Mouse (Mus musculus): Measurements from ENCODE around the gene Chl1. TPM values are rescaled to one million over a fixed set of nuclear protein-coding genes. Genes with fewer than 3 reads are reported as not detected.

Gene Chl1
- total and polyA plus RNA-seq, 3 experiments, result not detected

GRCm38 (mm10) chr6:103558037-103558893 is 47.9 kb downstream of the Chl1 start:
- Histone ChIP-seq H3K27me3 (replicated peaks) (no peaks in the 10 kb centered on the region), H3K4me1 (ENCODE audit: control insufficient read depth in 1 of 2, insufficient read depth in 2 of 2) (no peaks in the 10 kb centered on the region), H3K9ac (ENCODE audit: insufficient read depth, low read depth) (no peak overlapping the region), H3K36me3 (replicated peaks in 1 of 2; ENCODE audit: control insufficient read depth in 1 of 2, insufficient read depth in 1 of 2, low read length in 1 of 2) (no peaks in the 10 kb centered on the region), H3K9me3 (replicated peaks; ENCODE audit: low read length) (peaks cover 26% of the 10 kb centered on the region), H3K4me3 (replicated peaks in 1 of 3; ENCODE audit: low read depth in 2 of 3, low read length in 2 of 3, poor library complexity in 1 of 3) (no peak overlapping the region), H3K79me2 (replicated peaks; ENCODE audit: control insufficient read depth, extremely low read depth, insufficient read depth, poor library complexity, severe bottlenecking) (no peaks in the 10 kb centered on the region), H3K4me2 (ENCODE audit: insufficient read depth, low read depth, poor library complexity, severe bottlenecking) (no peak overlapping the region), H3K27ac (ENCODE audit: insufficient read depth, low read depth) (no peak overlapping the region)
- TF ChIP-seq JUND (conservative IDR thresholded peaks at IDR 0.05; ENCODE audit: low read depth, low read length) (no peak), ELF1 (IDR thresholded peaks at IDR 0.05; ENCODE audit: low read depth, low read length) (no peak), MYC (IDR thresholded peaks at IDR 0.05; ENCODE audit: low read depth, low read length) (no peak), MAZ (IDR thresholded peaks at IDR 0.05; ENCODE audit: low read depth, low read length) (no peak), ZMIZ1 (IDR thresholded peaks at IDR 0.05; ENCODE audit: low read depth, low read length) (no peak), USF1 (IDR thresholded peaks at IDR 0.05; ENCODE audit: low read depth, low read length) (no peak)
- in situ Hi-C loops (cut with MboI; ENCODE audit: low pct_ligation_motif_present, low pct_unique_long_range_greater_than_20kb, low sequenced_read_pairs) (no loop called here), dilution Hi-C loops (cut with MboI; ENCODE audit: extremely low pct_ligation_motif_present, extremely low pct_unique_long_range_greater_than_20kb, low sequenced_read_pairs) (no loop called here)
- no peak for DNase-seq (ENCODE audit: extremely low read depth)

GRCm38 (mm10) chr6:103558894-103559225 is 48.5 kb downstream of the Chl1 start:
- dilution Hi-C loops (cut with MboI; ENCODE audit: extremely low pct_ligation_motif_present, extremely low pct_unique_long_range_greater_than_20kb, low sequenced_read_pairs), result no loop called here

GRCm38 (mm10) chr6:103559344-103559743 is 49.0 kb downstream of the Chl1 start:
- in situ Hi-C loops (cut with MboI; ENCODE audit: low pct_ligation_motif_present, low pct_unique_long_range_greater_than_20kb, low sequenced_read_pairs) (no loop called here), dilution Hi-C loops (cut with MboI; ENCODE audit: extremely low pct_ligation_motif_present, extremely low pct_unique_long_range_greater_than_20kb, low sequenced_read_pairs) (no loop called here)
- TF ChIP-seq ZKSCAN1 (IDR thresholded peaks at IDR 0.05; ENCODE audit: borderline replicate concordance, low read depth, low read length), result no peak
- no peak for TF ChIP-seq USF1 (IDR thresholded peaks at IDR 0.05; ENCODE audit: low read depth, low read length)
- TF ChIP-seq RCOR1 (conservative IDR thresholded peaks at IDR 0.05; ENCODE audit: low read depth, low read length), result no peak
- TF ChIP-seq NELFE (IDR thresholded peaks at IDR 0.05; ENCODE audit: low read depth, low read length), result no peak
- no peak for TF ChIP-seq ELF1 (IDR thresholded peaks at IDR 0.05; ENCODE audit: low read depth, low read length)
- no peak for TF ChIP-seq BHLHE40 (IDR thresholded peaks at IDR 0.05; ENCODE audit: low read depth, low read length)
- TF ChIP-seq ZNF384 (IDR thresholded peaks at IDR 0.05; ENCODE audit: low read depth, low read length), result no peak
- no peak for TF ChIP-seq JUN (IDR thresholded peaks at IDR 0.05; ENCODE audit: insufficient read depth, low read depth, low read length)
- TF ChIP-seq MAFK (IDR thresholded peaks at IDR 0.05; ENCODE audit: insufficient replicate concordance, low read length), result no peak
- no peak for TF ChIP-seq KAT2A (IDR thresholded peaks at IDR 0.05; ENCODE audit: insufficient replicate concordance, low read length)
- TF ChIP-seq CHD2 (IDR thresholded peaks at IDR 0.05; ENCODE audit: low read length), result no peak
- TF ChIP-seq IRF4 (IDR thresholded peaks at IDR 0.05; ENCODE audit: low read depth, low read length), result no peak
- no peak overlapping the region for H3K9ac ChIP-seq (ENCODE audit: insufficient read depth, low read depth)
- H3K79me2 ChIP-seq (replicated peaks; ENCODE audit: control insufficient read depth, extremely low read depth, insufficient read depth, poor library complexity, severe bottlenecking), result no peaks in the 10 kb centered on the region
- peaks cover 29% of the 10 kb centered on the region for H3K9me3 ChIP-seq (replicated peaks; ENCODE audit: low read length)
- H3K4me2 ChIP-seq (ENCODE audit: insufficient read depth, low read depth, poor library complexity, severe bottlenecking), result no peak overlapping the region
- H3K4me1 ChIP-seq (ENCODE audit: control insufficient read depth in 1 of 2, insufficient read depth in 2 of 2), result no peaks in the 10 kb centered on the region
- H3K27ac ChIP-seq (ENCODE audit: insufficient read depth, low read depth), result no peak overlapping the region
- H3K27me3 ChIP-seq (replicated peaks), result no peaks in the 10 kb centered on the region
- no peak overlapping the region for H3K4me3 ChIP-seq (replicated peaks in 1 of 3; ENCODE audit: low read depth in 2 of 3, low read length in 2 of 3, poor library complexity in 1 of 3)
- no peaks in the 10 kb centered on the region for H3K36me3 ChIP-seq (replicated peaks in 1 of 2; ENCODE audit: control insufficient read depth in 1 of 2, insufficient read depth in 1 of 2, low read length in 1 of 2)
- no peak for DNase-seq (ENCODE audit: extremely low read depth)

More at GRCm38 (mm10) chr6:103558894-103559225, 48.5 kb downstream of the Chl1 start:
- no peaks in the 10 kb centered on the region for H3K4me1 ChIP-seq (ENCODE audit: control insufficient read depth in 1 of 2, insufficient read depth in 2 of 2)
- H3K9me3 ChIP-seq (replicated peaks; ENCODE audit: low read length), result peaks cover 29% of the 10 kb centered on the region
- no peaks in the 10 kb centered on the region for H3K79me2 ChIP-seq (replicated peaks; ENCODE audit: control insufficient read depth, extremely low read depth, insufficient read depth, poor library complexity, severe bottlenecking)
- H3K4me2 ChIP-seq (ENCODE audit: insufficient read depth, low read depth, poor library complexity, severe bottlenecking), result no peak overlapping the region
- no peak overlapping the region for H3K4me3 ChIP-seq (replicated peaks in 1 of 3; ENCODE audit: low read depth in 2 of 3, low read length in 2 of 3, poor library complexity in 1 of 3)
- no peak for TF ChIP-seq POLR2AphosphoS2 (IDR thresholded peaks at IDR 0.05; ENCODE audit: low read depth, low read length)
- no peak for TF ChIP-seq MXI1 (IDR thresholded peaks at IDR 0.05; ENCODE audit: low read depth, low read length)
- TF ChIP-seq MYC (IDR thresholded peaks at IDR 0.05; ENCODE audit: low read depth, low read length), result no peak
- TF ChIP-seq BHLHE40 (IDR thresholded peaks at IDR 0.05; ENCODE audit: low read depth, low read length), result no peak
- no peak for TF ChIP-seq ZMIZ1 (IDR thresholded peaks at IDR 0.05; ENCODE audit: low read depth, low read length)
- no peak for TF ChIP-seq RAD21 (IDR thresholded peaks at IDR 0.05; ENCODE audit: low read depth, low read length)
- no peak for TF ChIP-seq ZKSCAN1 (IDR thresholded peaks at IDR 0.05; ENCODE audit: borderline replicate concordance, low read depth, low read length)
- no peak for TF ChIP-seq TCF12 (IDR thresholded peaks at IDR 0.05; ENCODE audit: low read depth, low read length)
- no peak for TF ChIP-seq MAZ (IDR thresholded peaks at IDR 0.05; ENCODE audit: low read depth, low read length)
- no peak for TF ChIP-seq CTCF (conservative IDR thresholded peaks at IDR 0.05 in 1 of 2, IDR thresholded peaks at IDR 0.05 in 1 of 2; ENCODE audit: low read depth in 2 of 2, low read length in 2 of 2)
- TF ChIP-seq USF2 (conservative IDR thresholded peaks at IDR 0.05; ENCODE audit: low read depth, low read length), result no peak
- TF ChIP-seq ELF1 (IDR thresholded peaks at IDR 0.05; ENCODE audit: low read depth, low read length), result no peak
- no peak for TF ChIP-seq CHD1 (IDR thresholded peaks at IDR 0.05; ENCODE audit: low read depth, low read length)
- DNase-seq (ENCODE audit: extremely low read depth), result no peak
- in situ Hi-C loops (cut with MboI; ENCODE audit: low pct_ligation_motif_present, low pct_unique_long_range_greater_than_20kb, low sequenced_read_pairs), result no loop called here
- H3K9ac ChIP-seq (ENCODE audit: insufficient read depth, low read depth), result no peak overlapping the region
- H3K27ac ChIP-seq (ENCODE audit: insufficient read depth, low read depth), result no peak overlapping the region
- no peaks in the 10 kb centered on the region for H3K36me3 ChIP-seq (replicated peaks in 1 of 2; ENCODE audit: control insufficient read depth in 1 of 2, insufficient read depth in 1 of 2, low read length in 1 of 2)
- H3K27me3 ChIP-seq (replicated peaks), result no peaks in the 10 kb centered on the region

Data from CH12.LX (cell line).